Mouse (Mus musculus) ovary, adult 18-20 months (tissue): ENCODE measurements around the gene Nwd2.
A peak's percentile ranks its signal among the peaks of the same experiment; 100 is the strongest.

Experiments used
- DNase-seq: peaks from one replicate; pipeline ENCODE4 v3.0.0; 2022; ENCODE audit warnings: low spot score, mixed read lengths

Gene Nwd2

GRCm38 (mm10) chr5:63755938-63756337 lies 107.0 kb downstream of the Nwd2 start:
- no peak for DNase-seq

- no peak for DNase-seq
Measured at GRCm38 (mm10) chr5:63765886-63766285, 117.0 kb downstream of the Nwd2 start.

GRCm38 (mm10) chr5:63766715-63767114 lies 117.8 kb downstream of the Nwd2 start:
- DNase-seq = no peak

- DNase-seq = no peak
Measured at GRCm38 (mm10) chr5:63767464-63767863, 118.6 kb downstream of the Nwd2 start.

- DNase-seq = no peak
Measured at GRCm38 (mm10) chr5:63768220-63768619, 119.3 kb downstream of the Nwd2 start.

GRCm38 (mm10) chr5:63772971-63773370 lies 124.1 kb downstream of the Nwd2 start:
- DNase-seq = no peak

GRCm38 (mm10) chr5:63773603-63774002 lies 124.7 kb downstream of the Nwd2 start:
- DNase-seq = no peak

GRCm38 (mm10) chr5:63788156-63788826 lies 139.4 kb downstream of the Nwd2 start:
- no peak for DNase-seq

- peak; percentile 7 for DNase-seq
Measured at GRCm38 (mm10) chr5:63811819-63812508, 163.1 kb downstream of the Nwd2 start, which contains the start of gene 0610040J01Rik. Gene 0610040J01Rik (plus strand): TSS chr5:63812363.

- no peak for DNase-seq
Measured at GRCm38 (mm10) chr5:63812509-63812865, 163.6 kb downstream of the Nwd2 start.

GRCm38 (mm10) chr5:63816643-63817042 lies 167.7 kb downstream of the Nwd2 start:
- no peak for DNase-seq

- no peak for DNase-seq
Measured at GRCm38 (mm10) chr5:63817270-63817669, 168.4 kb downstream of the Nwd2 start.

GRCm38 (mm10) chr5:63818975-63819374 lies 170.1 kb downstream of the Nwd2 start:
- DNase-seq = no peak

GRCm38 (mm10) chr5:63819519-63819918 lies 170.6 kb downstream of the Nwd2 start:
- no peak for DNase-seq

GRCm38 (mm10) chr5:63821176-63821575 lies 172.3 kb downstream of the Nwd2 start:
- DNase-seq = no peak

- no peak for DNase-seq
Measured at GRCm38 (mm10) chr5:63821860-63822259, 173.0 kb downstream of the Nwd2 start.

- no peak for DNase-seq
Measured at GRCm38 (mm10) chr5:63823362-63824332, 174.7 kb downstream of the Nwd2 start.

GRCm38 (mm10) chr5:63824599-63825350 lies 175.9 kb downstream of the Nwd2 start:
- DNase-seq = no peak

- no peak for DNase-seq
Measured at GRCm38 (mm10) chr5:63825881-63826280, 177.0 kb downstream of the Nwd2 start.

GRCm38 (mm10) chr5:63827006-63827405 lies 178.1 kb downstream of the Nwd2 start:
- no peak for DNase-seq

GRCm38 (mm10) chr5:63827415-63828053 lies 178.6 kb downstream of the Nwd2 start:
- DNase-seq = no peak
